Mouse (Mus musculus) brain, embryonic 14.5 days (tissue): ENCODE data around the gene Atp6v0a1.

Source experiments
- CTCF ChIP-seq: fragments of 200-500 bp; IDR thresholded peaks from 2 replicates; pipeline ENCODE4 v1.5.1; 2012; ENCODE audit warnings: inconsistent platforms, mild to moderate bottlenecking, moderate library complexity, borderline replicate concordance; ENCODE audit not compliant: insufficient read depth, insufficient read length; ENCODE audit errors: extremely low read depth
- POLR2A ChIP-seq: fragments of 200-500 bp; IDR thresholded peaks from 2 replicates; pipeline ENCODE4 v1.6.1; 2012; ENCODE audit warnings: mild to moderate bottlenecking, inconsistent platforms, borderline replicate concordance; ENCODE audit not compliant: poor library complexity, insufficient read depth, insufficient read length, severe bottlenecking; ENCODE audit errors: extremely low read depth

GRCm38 (mm10) chr11:100973245-100973644 is 36.0 kb upstream of the Atp6v0a1 start:
- TF ChIP-seq POLR2A (no peak), CTCF (no peak)
